Mouse (Mus musculus) embryonic facial prominence, embryonic 14.5 days (tissue): ENCODE data around the gene Polr2h. TPM values are rescaled to one million over a fixed set of nuclear protein-coding genes. Genes with fewer than 3 reads are reported as not detected.
"Not testable (repeated sequence)": the region's sequence is repeated elsewhere in the genome, so short reads cannot be mapped to it uniquely, and the experiment has no call there.

ENCODE experiments used
- ATAC-seq: fragments of 200-750 bp; cut with Nextera tagmentation; 2 replicates; pipeline ENCODE4 v1.8.0; 2017; ENCODE audit warnings: low read depth, moderate number of reproducible peaks, moderate TSS enrichment
- DNase-seq: peaks from one replicate; pipeline ENCODE4 v3.0.0-alpha.2; 2015; ENCODE audit warnings: low spot score
- H3K27ac ChIP-seq: fragments of 300-500 bp; sonication (generic); replicated peaks from 2 replicates; pipeline ENCODE4 v1.5.1; 2014; ENCODE audit warnings: low read depth, mild to moderate bottlenecking, low read length, moderate library complexity
- H3K27me3 ChIP-seq: fragments of 300-500 bp; sonication (generic); replicated peaks from 2 replicates; pipeline ENCODE4 v1.6.1; 2014; ENCODE audit warnings: low read length; ENCODE audit not compliant: control insufficient read depth, insufficient read depth
- H3K36me3 ChIP-seq: fragments of 300-500 bp; sonication (generic); 2 replicates; pipeline ENCODE4 v1.6.1; 2014; ENCODE audit warnings: low read length, mixed read lengths; ENCODE audit not compliant: control insufficient read depth, insufficient read depth
- H3K4me1 ChIP-seq: fragments of 300-500 bp; sonication (generic); 2 replicates; pipeline ENCODE4 v1.6.1; 2014; ENCODE audit warnings: antibody characterized with exemption, low read length; ENCODE audit not compliant: control insufficient read depth, insufficient read depth
- H3K4me2 ChIP-seq: fragments of 300-500 bp; sonication (generic); 2 replicates; pipeline ENCODE4 v1.6.1; 2014; ENCODE audit warnings: low read depth, mild to moderate bottlenecking, low read length, moderate library complexity, mixed read lengths
- H3K4me3 ChIP-seq: fragments of 300-500 bp; sonication (generic); 2 replicates; pipeline ENCODE4 v1.5.1; 2014; ENCODE audit warnings: low read depth, mild to moderate bottlenecking, low read length
- H3K9ac ChIP-seq: fragments of 300-500 bp; sonication (generic); 2 replicates; pipeline ENCODE4 v1.6.1; 2014; ENCODE audit warnings: low read depth, mild to moderate bottlenecking, low read length, moderate library complexity, mixed read lengths
- H3K9me3 ChIP-seq: fragments of 300-500 bp; sonication (generic); 2 replicates; pipeline ENCODE4 v1.6.1; 2016; ENCODE audit warnings: low read length; ENCODE audit not compliant: control insufficient read depth
- WGBS: fragments of 180-500 bp; shearing (Covaris S2); extraction: QIAGEN DNeasy Blood & Tissue Kit; methylation state at CpG from one replicate; pipeline ENCODE4 v1.1.7; 2014; 5-methylcytosine and 5-hydroxymethylcytosine counted together
- polyA plus RNA-seq: library from polyadenylated mRNA; unstranded; fragments of >200 nt; fragmentation: Nextera tagmentation; extraction: Ambion mirVana; gene quantifications from 2 replicates; pipeline ENCODE4 v1.2.1, GENCODE M21; 2014

The Polr2h gene
- 107 and 115 TPM in 2 replicates for polyA plus RNA-seq

DNA sequence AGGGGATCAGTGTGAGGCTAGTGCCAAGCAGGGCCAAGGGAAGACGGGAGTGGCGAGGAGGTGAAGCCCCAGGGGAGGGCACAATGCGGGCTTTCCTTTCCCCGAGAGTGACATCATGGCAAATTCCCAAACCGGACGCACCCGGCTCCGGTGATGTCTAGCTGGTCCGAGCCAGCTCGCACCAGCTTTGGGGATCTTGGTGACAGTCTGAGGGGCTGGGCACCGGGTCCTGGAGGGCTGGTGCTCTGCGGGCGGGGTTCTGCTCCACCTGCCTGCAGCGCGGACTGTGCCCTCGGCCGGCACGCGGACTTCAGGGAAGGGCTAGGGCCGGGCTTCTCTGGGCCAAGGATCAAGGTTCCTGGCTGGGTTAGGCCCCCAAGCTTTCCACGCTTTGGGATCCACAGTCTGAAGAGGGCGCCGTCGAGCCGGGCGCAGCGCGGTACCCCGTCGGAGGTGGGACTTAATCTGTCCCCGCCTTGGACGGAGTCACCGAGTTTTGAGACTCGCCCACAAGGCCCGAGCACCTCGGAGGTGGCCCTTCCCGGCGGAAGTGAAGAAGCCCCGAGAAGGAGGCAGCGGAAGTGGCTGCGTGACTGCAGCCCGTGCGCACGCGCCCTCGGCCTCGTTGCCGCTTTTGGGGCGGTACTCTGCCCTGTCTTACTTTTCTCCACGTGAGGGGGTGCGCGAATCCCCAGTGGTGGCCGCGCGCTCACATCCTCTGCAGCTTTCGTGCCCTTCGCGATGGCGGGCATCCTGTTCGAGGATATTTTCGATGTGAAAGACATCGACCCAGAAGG lies at the start of gene Polr2h, which contains the start of gene Clcn2:
Polr2h (plus strand) TSS at position 485 of the 797 bp plus-strand sequence.
Clcn2 (minus strand) TSS at position 566 of the 797 bp plus-strand sequence.
- peaks cover 34% of the 10 kb centered on the region for H3K36me3 ChIP-seq
- peak within 1 kb of the TSS; percentile 98 for H3K27ac ChIP-seq
- under 1% methylated on average over 44 of the region's 62 CpGs for WGBS
- H3K4me1 ChIP-seq = peaks cover 19% of the 10 kb centered on the region
- ATAC-seq (peak; percentile 85), DNase-seq (peak; percentile 99)
- H3K27me3 ChIP-seq = no peaks in the 10 kb centered on the region
- H3K9me3 ChIP-seq = no peaks in the 10 kb centered on the region
- H3K4me3 ChIP-seq = peak within 1 kb of the TSS; percentile 71
- peak within 1 kb of the TSS; percentile 92 for H3K4me2 ChIP-seq
- H3K9ac ChIP-seq = peak within 1 kb of the TSS; percentile 81

DNA sequence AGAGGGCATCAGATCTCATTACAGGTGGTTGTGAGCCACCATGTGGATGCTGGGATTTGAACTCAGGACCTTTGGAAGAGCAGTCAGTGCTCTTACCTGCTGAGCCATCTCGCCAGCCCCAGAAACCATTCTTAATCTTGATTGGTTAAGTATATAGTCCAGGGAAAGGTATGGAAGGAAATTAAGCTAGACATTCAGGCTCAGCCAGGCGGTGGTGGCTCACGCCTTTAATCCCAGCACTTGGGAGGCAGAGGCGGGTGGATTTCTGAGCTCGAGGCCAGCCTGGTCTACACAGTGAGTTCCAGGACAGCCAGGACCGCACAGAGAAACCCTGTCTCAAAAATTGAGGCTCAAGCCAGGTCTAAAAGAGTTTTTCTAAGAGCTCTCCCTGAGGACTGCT lies 49.5 kb upstream of the Polr2h start, which contains the start of gene Eif4g1:
Eif4g1 (plus strand) TSS at position 301 of the 400 bp plus-strand sequence.
- H3K36me3 ChIP-seq = peaks cover 15% of the 10 kb centered on the region
- not testable (repeated sequence) for DNase-seq, H3K4me3 ChIP-seq, H3K27ac ChIP-seq, H3K9me3 ChIP-seq, H3K4me1 ChIP-seq, H3K4me2 ChIP-seq, ATAC-seq, H3K27me3 ChIP-seq, H3K9ac ChIP-seq
- 98% methylated on average over 4 of the region's 6 CpGs for WGBS

DNA sequence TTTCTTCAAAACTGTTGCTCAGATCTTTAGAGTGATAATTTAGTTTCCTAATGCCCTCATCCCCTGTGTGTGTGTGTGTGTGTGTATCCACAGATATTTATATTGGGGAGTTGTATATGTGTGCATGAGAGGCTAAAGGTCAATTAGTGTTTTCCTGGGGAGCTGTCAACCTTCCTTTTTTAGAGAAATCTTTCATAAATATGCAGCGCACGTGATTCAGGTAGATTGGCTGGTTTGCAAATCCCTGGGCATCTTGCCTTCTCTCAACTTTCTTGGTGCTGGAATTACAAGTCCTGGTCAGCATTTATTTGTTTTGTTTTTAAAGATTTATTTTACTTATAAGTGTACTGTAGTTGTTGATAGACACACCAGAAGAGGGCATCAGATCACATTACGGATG lies 47.2 kb upstream of the Polr2h start:
- DNase-seq = no peak
- WGBS = 75% methylated on average over 3 of the region's 3 CpGs
- H3K36me3 ChIP-seq = peaks cover 14% of the 10 kb centered on the region

DNA sequence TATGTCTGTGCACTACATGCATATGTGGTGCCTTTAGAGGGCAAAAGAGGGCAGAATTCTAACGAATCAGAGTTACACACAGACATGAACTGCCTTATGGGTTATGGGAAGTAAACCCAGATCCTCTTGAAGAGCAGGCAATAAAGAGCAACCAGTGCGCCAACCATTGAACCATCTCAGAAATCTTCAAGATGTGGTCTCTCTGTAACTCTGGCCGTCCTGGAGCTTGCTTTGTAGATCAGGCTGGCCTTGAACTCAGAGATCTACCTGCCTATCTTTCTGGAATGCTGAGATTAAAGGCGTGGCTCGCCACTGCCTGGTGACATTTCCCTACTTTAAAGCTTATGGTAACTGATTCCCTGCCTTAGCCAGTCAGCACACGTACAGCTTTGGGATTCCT lies 45.6 kb upstream of the Polr2h start:
- H3K9ac ChIP-seq = no peak overlapping the region
- H3K4me1 ChIP-seq = peaks cover 13% of the 10 kb centered on the region; the same call in 1 of the 2 replicates
- 24% methylated on average over 6 of the region's 6 CpGs for WGBS

More for the DNA sequence above, 47.2 kb upstream of the Polr2h start:
- no peak overlapping the region for H3K4me3 ChIP-seq
- H3K4me1 ChIP-seq = peaks cover 13% of the 10 kb centered on the region; the same call in 1 of the 2 replicates
- no peak overlapping the region for H3K9ac ChIP-seq
- no peak overlapping the region for H3K4me2 ChIP-seq
- no peak for ATAC-seq
- no peaks in the 10 kb centered on the region for H3K9me3 ChIP-seq
- no peaks in the 10 kb centered on the region for H3K27me3 ChIP-seq
- no peak overlapping the region for H3K27ac ChIP-seq

DNA sequence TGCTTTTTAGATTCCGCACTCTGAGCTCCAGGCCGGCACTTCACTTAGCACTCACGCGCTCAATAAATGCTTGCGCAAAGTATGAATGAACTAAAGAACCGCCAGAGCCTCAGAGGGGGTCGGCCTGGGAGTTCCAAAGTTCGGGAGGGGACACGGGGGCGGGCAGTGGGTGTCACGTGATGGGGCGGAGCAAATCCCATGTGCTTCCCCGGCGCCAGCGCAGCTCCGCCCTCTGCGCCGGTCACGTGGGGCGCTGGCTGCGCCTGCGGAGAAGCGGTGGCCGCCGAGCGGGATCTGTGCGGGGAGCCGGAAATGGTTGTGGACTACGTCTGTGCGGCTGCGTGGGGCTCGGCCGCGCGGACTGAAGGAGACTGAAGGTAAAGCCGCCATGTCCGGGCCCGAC lies 45.0 kb upstream of the Polr2h start:
- peak; percentile 96 for ATAC-seq
- under 1% methylated on average over 25 of the region's 38 CpGs for WGBS
- DNase-seq = peak; percentile 97

More for the DNA sequence above, 45.6 kb upstream of the Polr2h start:
- Histone ChIP-seq H3K9me3 (no peaks in the 10 kb centered on the region), H3K4me3 (peak overlapping the region; percentile 95), H3K27me3 (no peaks in the 10 kb centered on the region), H3K4me2 (peak overlapping the region; percentile 98), H3K36me3 (peaks cover 30% of the 10 kb centered on the region), H3K27ac (0 out of 2 replicates have a peak overlapping the region, but pooled peaks have one; percentile 16)
- no peak for DNase-seq
- no peak for ATAC-seq

DNA sequence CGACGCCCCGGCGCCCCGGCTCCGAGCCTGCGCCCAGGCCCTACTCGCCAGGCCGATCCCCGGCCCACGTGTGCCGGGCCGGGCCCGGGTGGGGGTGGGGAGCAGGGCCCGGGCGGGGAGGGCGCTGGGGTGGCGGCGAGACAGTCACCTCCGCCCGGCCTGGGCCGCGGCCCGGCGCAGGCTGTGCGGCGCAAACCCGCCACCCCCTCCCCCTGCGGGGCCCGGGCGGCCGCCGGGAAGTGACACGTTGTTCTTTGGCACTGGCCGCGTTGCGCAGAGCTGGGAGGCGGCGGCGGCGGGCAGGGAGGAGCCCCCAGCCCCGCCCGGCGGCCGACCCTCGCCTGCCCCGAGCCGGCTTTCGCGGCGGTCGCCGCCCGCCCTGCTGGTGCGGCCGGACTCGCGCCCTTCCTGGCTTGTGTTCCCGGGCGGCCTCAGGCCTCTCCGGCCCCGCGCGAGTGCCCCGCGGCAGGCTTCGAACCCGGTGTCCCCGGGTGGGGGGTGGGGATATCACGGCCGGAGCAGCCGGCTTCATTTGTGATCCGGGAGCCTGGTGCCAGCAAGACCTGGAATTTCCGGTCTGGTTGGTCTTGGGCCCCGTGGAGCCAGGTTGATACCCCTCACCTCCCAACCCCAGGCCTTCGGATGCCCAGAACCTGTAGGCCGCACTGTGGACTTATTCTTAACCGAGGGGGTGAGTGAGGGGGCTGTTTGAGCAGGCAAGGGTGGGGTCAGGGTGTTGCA lies 44.3 kb upstream of the Polr2h start:
- H3K27me3 ChIP-seq = no peaks in the 10 kb centered on the region
- H3K9ac ChIP-seq = peak overlapping the region; percentile 91
- peak overlapping the region; percentile 95 for H3K27ac ChIP-seq
- H3K36me3 ChIP-seq = peaks cover 42% of the 10 kb centered on the region
- peaks cover 13% of the 10 kb centered on the region; the same call in 1 of the 2 replicates for H3K4me1 ChIP-seq
- peak overlapping the region; percentile 95 for H3K4me3 ChIP-seq
- peak overlapping the region; percentile 98 for H3K4me2 ChIP-seq
- DNase-seq (peak; percentile 51), ATAC-seq (peak; percentile 79)
- no peaks in the 10 kb centered on the region for H3K9me3 ChIP-seq
- WGBS = 0% methylated on average over 9 of the region's 78 CpGs

More for the DNA sequence above, 45.0 kb upstream of the Polr2h start:
- Histone ChIP-seq H3K9me3 (no peaks in the 10 kb centered on the region), H3K4me2 (peak overlapping the region; percentile 98), H3K4me1 (peaks cover 13% of the 10 kb centered on the region; the same call in 1 of the 2 replicates), H3K27ac (peak overlapping the region; percentile 95), H3K4me3 (peak overlapping the region; percentile 95), H3K36me3 (peaks cover 36% of the 10 kb centered on the region), H3K27me3 (no peaks in the 10 kb centered on the region), H3K9ac (peak overlapping the region; percentile 91)

DNA sequence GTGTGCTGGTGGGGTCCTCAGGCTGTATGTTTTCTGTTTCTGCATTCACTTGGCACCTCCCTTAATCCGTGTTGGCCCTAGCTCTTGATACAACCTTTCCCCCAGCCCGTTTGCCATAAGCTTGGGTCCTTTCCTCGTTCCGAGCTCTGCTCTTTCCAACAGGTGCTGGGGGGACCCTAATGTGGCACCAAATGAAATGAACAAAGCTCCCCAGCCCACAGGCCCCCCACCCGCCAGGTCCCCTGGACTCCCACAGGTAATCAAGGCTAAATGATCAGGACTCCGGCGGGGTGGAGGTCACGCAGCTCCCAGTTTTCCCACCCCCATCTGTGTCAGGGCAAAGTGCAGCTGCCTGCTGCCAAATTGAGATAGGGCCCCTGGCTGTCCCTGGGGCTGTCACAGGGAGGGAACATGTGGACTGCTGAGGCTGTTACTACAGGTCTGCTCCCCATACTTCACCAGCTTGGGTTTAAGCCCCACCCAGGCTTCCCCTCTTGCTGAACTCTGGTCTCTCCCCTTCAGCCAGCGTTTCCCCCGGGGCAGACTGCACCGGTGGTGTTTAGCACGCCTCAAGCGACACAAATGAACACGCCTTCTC lies 43.7 kb upstream of the Polr2h start:
- Histone ChIP-seq H3K4me3 (peak overlapping the region; percentile 95), H3K27ac (peak overlapping the region; percentile 95), H3K36me3 (peaks cover 49% of the 10 kb centered on the region), H3K9ac (peak overlapping the region; percentile 91), H3K27me3 (no peaks in the 10 kb centered on the region), H3K4me2 (peak overlapping the region; percentile 98), H3K9me3 (no peaks in the 10 kb centered on the region), H3K4me1 (peaks cover 13% of the 10 kb centered on the region; the same call in 1 of the 2 replicates)
- 5% methylated on average over 14 of the region's 14 CpGs for WGBS
- ATAC-seq (no peak), DNase-seq (peak; percentile 43)

DNA sequence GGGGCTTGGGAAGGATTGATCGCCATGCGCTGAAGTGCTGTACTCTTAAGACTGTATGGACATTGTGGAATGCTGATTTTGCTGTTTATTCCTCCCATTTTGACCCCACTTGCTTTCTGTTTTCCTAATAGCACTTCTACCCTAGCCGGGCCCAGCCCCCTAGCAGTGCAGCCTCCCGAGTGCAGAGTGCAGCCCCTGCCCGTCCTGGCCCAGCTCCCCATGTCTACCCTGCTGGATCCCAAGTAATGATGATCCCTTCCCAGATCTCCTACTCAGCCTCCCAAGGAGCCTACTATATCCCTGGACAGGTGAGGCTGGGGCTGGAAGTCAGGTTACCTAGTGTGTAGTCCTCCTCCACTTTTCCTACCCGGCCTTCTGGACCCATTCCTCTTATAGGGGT lies 42.3 kb upstream of the Polr2h start:
- no peaks in the 10 kb centered on the region for H3K9me3 ChIP-seq
- H3K9ac ChIP-seq = no peak overlapping the region
- 0 out of 2 replicates have a peak overlapping the region, but pooled peaks have one; percentile 5 for H3K4me3 ChIP-seq
- peaks cover 63% of the 10 kb centered on the region for H3K36me3 ChIP-seq
- no peaks in the 10 kb centered on the region for H3K27me3 ChIP-seq
- H3K27ac ChIP-seq = no peak overlapping the region
- ATAC-seq = no peak
- no peak for DNase-seq
- 86% methylated on average over 6 of the region's 6 CpGs for WGBS
- H3K4me1 ChIP-seq = peaks cover 13% of the 10 kb centered on the region; the same call in 1 of the 2 replicates
- H3K4me2 ChIP-seq = no peak overlapping the region
